Mouse (Mus musculus): ENCODE measurements at regions not wholly inside any gene's neighbourhood (a gene's known extent, or its start where the extent isn't known, plus 50 kb on each side); places are given as distances from the start of the nearest gene placed in this dataset.

DNA sequence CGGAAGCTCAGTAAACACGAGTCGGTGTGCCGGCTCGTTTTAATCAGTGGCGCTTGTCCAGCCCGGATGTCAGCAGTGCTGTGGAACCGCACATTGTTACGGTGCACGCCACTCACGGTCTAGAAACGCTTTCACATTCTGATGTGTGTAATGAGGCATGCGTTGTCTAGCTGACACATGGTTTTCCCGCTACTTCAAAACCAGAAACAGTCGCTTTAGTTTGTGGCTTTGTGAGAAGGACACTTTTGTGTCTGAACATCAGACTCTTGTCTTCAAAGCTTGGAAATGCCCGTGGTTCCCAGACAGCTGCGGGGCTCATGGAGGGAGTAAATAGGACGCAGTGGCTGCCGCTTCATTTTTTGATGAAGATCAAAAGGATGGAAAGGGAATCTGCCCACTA is 77.0 kb upstream of the Lgr5 start:
- DNase-seq (ENCODE audit: low spot score): no peak

DNA sequence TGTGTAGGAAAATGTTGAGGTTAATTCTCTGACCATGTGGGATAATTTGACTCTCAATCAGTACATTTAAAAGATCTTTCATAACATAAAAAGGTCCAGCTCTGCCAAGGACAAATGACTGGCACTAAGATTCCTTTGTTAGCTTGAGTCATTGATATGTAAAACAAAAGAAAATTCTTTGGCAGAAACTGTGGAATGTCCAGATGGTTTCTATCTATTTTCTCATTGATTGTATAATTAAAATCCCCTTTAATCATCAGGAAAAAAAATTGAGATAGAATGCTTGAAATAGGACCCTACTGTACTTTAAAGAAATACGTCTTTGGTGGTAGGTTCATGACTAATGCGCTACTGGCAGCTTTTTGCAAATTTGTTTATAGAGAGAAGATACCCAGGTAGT is 89.1 kb upstream of the Lgr5 start:
- DNase-seq (ENCODE audit: low spot score): no peak

DNA sequence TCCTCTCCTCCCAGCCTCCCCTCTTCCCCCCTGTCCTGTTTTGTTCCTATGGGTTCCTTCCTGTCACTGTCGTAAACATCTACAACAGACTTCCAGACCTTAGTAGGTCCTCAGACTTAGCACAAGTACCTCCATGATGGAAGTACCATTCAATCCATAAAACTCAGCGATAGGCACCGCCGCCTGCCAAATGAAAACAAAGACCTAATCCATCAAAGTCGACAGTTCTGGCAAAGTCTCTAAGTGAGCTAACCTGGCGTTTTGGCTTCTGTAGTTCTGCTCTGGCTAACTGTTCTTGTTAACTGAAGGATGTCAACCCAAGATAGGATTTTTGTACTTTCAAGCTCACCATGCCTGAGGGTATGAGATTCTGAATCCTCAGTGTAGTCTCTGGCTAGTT is 93.5 kb upstream of the Lgr5 start:
- DNase-seq (ENCODE audit: low spot score): no peak

DNA sequence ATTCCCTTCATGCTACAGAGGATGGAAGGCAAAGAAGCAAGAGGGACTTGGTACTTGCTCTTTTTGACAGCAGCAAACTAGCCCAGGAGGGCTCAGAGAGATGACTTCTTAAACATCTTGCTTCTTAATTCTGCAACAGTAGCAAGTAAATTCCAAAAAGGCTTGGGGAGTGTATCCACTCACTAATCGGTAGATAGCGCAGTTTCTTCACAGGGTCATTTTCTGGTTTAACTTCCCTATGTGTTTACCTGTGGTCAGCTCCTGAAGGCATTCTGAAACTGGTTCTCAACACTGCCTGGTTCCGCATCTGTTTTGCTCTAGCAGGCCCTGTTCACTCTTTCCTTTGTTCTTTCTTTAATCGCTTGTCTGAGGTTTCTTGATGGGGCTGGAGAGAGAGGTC is 104.4 kb upstream of the Lgr5 start:
- DNase-seq (ENCODE audit: low spot score): peak; percentile 81

DNA sequence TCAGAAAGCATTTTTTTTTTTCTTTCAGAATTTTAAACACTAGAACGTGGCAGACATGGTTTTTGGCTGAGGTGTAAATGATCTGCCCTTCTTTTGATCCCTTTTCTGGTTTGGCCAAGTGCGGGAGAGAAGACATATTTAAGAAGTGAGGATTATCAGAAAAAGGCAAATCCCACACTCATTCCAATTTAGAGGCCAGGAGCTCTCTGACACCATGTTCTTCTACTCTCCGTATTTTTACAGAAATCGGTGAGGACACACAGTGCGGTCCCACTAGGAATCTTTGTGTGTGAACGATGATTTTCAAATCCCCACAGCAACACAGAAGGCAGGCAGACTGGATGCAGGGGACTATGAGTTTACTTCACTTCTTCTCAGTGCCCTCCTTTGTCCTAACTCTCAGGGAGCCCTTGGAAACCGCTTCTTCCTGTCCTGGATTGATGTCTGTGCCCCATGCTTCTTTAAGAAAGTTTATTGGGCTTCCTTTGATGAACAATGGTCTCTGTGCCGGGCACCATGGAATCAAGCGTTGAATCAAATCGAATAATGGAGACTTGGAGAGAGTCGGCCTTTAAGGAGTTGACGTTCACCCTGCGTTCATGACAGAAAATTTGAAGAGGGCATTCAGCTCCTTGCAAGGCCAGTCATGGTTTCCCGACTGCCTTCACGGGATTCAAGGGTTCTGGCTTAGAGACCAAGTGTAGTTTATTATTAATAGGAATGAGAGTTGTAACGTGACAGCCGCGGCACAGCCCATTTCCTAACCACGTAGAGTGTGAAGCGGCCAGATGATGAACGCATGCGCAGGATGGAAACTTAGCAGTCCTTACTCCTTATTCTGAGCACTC is 106.6 kb upstream of the Lgr5 start:
- DNase-seq (ENCODE audit: low spot score): no peak

DNA sequence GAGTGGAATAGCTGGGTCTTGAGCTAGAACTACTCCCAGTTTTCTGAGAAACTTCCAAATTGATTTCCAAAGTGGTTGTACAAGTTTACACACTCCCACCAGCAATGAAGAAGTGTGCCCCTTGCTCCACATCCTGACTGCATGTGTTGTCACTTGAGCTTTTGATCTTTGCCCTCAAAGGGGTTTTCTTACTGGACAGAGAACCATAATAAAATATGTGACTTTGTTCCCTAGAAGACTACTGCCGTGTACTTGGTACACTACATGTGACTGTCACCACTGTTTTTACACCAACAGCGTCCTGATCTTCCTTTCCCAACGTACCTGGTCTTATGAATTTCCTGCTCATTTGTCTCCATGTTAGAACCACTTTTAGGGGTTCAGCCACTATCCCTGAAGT is 114.3 kb upstream of the Tspan8 start:
- no peak for DNase-seq (ENCODE audit: low spot score)

DNA sequence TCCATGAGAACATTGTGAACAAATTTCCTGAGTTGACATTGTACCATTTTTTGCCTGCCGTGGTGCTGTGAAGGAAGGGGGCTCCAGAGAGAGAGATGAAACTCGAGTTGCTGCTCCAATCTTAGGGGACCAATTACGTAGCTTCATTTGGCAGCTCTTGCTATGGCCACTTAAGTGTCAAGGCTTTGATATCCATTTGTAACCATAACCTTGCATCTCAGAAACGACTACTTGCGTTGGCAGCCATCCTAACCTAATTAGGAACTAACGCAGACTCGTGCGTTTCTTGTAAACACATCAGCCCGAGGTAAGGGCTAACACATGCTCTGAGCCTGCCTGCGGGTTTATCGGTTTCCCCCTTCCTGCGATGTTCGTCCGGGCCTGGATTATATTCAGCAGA is 108.0 kb upstream of the Tspan8 start:
- peak; percentile 41 for DNase-seq (ENCODE audit: low spot score)

DNA sequence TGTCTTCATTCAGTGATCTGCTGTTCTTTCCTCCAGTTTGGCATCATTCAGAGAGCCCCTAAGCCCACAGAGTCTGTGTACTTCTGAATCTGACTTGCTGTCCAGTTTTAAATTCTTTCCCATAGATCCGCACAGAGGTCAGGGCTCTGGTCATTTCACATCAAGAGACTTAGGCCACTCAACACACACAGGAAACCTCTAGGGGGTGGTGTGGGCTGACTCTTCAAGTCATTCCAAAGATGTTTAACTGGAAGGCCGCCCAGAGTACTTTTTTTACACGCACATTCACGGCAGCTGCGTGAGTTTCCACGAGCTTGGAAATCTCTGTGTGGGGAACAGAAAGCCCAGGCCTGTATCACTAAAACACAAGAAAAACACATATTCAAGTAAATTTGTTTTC is 102.7 kb upstream of the Tspan8 start:
- peak; percentile 57 for DNase-seq (ENCODE audit: low spot score)

DNA sequence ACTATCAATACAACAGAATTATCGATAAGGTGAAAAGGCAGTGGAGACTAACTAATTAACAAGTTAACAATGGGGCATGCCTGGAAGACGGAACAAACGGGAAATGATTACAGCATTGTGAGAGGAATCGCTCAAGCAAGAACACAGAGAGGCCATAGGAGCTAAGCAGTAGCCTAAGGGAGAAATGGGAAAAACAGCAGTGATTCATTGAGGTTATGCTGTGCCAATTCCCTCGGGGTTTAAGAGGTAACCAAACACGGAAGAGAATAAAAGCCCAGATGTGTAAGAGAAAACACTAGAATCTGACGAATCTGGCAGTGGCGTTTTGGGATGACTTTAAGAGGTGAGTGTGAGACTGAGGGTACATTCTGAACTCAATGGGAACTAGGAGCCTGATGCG is 100.5 kb upstream of the Tspan8 start:
- DNase-seq (ENCODE audit: low spot score): no peak

DNA sequence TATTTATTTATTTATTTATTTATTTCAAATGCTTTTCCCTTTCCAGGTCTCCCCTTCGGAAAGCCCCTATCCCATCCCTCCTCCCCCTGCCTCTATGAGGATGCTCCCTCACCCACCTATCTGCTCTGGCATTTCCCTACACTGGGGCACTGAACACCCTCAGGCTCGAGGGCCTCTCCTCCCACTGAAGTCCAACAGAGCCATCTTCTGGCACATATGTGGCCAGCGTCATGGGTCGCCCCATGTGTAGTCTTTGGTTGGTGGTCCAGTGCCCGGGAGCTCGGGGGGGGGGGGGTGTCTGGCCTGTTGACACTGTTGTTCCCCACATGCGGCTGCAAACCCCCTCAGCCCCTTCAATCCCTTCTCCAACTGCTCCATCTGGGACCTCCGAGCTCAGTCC is 99.6 kb upstream of the Tspan8 start:
- no peak for DNase-seq (ENCODE audit: low spot score)

DNA sequence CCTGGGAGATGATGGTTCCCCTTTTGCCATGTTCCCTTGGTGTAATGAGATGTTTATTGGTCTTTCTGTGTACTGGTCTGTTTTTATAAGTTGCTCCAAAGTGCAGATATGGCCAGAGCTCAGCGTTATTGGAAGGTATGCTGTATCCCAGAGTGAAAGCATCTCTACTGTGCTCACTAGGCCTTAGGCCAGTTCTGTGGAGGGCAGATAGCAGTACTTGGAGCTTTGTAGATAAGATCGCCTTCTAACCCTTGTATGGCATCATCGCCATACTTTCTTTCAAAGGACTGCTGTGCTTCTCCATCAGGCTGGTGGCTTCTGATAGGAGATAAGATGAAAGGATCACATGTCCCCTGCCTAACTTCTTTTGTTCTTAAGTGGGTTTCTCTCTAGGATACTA is 94.0 kb upstream of the Tspan8 start:
- no peak for DNase-seq (ENCODE audit: low spot score)

DNA sequence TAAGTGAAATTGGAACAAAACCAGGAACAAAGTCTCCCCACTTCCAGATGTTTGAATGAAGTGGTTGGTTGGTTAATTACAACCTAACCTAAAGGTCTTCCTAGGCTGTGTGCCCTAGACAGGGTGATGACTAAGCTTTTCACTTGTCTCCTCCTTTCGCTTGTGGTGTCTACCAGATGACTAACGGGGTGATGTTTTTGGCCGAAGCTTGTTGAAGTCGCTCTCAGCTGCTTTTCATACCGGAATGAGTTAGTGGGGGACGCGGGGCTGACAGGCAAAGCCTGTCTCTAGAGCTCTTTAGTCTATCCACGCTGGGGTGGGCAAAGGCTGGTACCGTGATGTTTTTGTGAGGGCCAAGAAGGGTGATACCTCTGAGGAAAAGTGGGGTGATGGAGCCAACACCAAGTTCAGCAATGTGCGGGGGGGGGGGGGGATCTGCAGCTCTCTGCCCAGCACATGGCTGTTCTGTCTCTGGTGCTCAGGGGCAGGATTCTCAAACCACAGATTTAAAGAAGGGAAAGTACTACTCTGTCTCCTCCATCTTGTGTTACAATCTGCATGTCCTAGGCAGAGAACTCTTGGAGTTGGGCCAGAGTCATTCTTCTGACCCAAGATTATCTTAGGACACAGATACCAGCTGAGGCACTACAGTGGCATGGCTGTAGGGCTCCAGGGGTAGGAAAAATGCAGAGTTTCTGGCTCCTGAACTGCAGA is 73.8 kb upstream of the Tspan8 start:
- no peak for DNase-seq (ENCODE audit: low spot score)

DNA sequence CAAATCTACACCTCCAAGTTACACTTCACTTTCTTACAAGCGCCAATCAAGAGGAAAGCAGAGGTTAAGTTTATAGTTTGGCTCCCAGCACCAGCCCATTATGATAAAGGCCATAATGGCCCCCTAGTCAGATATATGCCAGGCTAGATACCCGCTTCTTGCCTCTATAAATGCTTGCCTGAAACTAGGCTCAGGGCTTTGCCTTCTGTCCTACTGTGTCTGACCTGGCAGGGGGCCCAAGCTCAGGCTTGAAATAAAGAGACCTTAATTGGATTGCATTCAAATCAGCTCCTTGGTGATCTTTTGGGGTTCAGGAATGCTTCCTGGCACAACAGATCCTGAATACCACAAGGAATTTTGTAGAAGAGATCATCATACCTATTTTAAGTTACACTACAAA is 66.8 kb upstream of the Tspan8 start:
- no peak for DNase-seq (ENCODE audit: low spot score)

DNA sequence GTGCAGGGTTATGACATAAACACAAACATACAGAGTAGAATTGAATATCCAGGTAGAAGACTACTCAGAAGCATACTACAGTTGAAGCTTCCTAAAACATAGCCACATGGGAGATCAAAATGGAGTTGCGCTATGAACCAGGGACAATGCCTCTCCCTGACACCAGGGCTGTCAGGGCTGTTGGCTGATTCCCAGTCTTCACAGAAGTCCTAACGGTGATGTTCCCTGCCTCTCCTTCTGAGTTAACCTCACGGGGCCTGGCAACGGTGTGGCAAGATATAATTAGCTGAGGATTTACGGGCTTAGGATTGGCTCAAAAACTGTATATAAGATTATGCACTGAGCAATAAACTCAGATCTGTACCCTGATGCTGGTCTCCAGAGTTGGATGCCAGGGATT is 66.4 kb upstream of the Tspan8 start:
- DNase-seq (ENCODE audit: low spot score): no peak

DNA sequence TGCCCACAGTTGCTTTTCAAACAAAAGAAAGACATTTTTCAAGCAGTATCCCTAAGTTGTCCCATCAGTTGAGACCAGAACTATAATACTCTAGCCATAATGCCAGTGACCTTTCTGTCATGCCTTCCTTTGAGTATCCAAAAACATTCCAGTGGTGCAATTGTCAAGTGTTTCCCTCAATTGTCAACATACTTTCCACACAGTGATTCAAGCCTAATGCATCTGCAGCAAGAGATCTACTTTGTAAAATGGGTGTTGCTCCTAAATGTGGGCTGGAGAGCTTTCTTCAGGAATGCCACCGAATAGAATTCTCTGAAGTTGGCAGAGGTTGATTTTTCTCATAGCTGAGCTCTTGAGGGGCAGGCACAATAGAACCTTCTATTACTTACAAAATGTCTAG is 58.0 kb upstream of the Tspan8 start:
- no peak for DNase-seq (ENCODE audit: low spot score)
